Mouse (Mus musculus) heart, postnatal 10 days (tissue): Measurements from ENCODE around the gene Kif26a. TPM values are rescaled to one million over a fixed set of nuclear protein-coding genes. Genes with fewer than 3 reads are reported as not detected.

Source experiments
- DNase-seq, 2 experiments: peaks; one replicate each; pipeline ENCODE4 v3.0.0; 2021
- intact Hi-C: fragments of 180-260 bp; cut with DNase I; formaldehyde crosslinking; loops from one replicate; pipeline ENCODE4 v1.15.1; 2025
- total RNA-seq, 2 experiments: library from RNA; stranded (reverse); gene quantifications; 2 replicates each; pipeline ENCODE4 v1.2.3; 2021

The Kif26a gene
- total RNA-seq, 2 experiments from 2014 or later = 33.4 to 33.5 TPM

DNA sequence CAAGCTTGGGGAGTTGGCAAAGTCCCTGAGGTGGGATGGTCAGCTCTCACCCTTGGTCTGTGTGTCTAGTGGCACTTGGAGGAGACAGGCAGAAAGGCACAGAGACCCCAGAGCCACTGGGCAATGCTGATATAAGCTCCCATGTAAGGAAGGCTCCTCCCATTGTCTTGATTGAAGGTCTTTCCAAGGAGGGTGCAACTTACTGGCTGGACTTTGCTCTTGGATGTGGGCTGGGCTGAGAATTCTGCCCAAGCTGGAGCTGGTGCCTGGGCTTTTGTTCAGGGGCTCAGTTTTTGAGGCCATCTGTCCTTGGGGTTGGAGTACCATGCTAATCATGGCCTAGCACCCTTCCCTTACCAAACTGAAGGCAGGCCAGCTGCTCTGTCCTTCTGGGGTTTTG lies 12.8 kb downstream of the Kif26a start:
- DNase-seq = no peak
- intact Hi-C loops = no loop called here

GRCm38 (mm10) chr12:112163981-112164839 lies 18.2 kb downstream of the Kif26a start:
- DNase-seq = no peak
- intact Hi-C loops = no loop called here

DNA sequence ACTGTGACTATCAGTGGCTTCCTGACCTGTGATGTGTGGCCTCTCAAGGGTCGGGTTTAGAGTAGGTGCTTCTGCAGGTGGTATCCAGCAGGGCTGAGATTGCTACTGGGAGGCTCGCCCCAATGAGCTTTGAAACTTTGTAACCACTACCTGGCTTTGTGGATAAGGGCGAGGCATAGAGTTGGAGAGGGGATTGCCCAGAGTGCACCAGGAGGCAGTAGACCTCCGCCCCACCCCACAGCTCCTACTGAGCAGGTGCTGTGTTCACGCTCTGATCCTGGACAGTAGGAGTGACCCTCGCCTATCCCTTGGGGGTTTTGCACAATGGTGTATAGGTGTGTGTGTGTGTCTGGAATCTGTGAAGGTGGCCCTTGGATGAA lies 18.8 kb downstream of the Kif26a start:
- no peak for DNase-seq
- intact Hi-C loops = no loop called here

DNA sequence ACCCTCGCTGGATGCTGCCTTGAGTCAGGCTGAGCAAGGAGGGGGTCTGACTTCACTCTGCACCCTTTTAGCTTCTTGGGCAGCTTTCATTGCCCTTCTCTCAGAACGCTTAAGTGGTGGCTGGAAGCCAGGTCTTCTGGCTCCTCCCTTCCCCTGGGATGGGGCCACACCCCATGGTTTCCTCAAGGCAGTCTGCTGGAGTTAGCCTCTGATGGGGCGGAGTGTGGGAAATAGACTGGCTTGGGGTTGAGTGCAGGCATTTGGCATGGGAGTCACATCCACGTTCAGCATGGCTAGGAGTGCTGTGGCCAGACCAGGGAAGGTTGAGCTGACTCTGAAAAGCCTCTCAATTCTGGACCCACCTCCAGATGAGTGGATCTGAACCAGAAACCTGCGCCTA lies 23.2 kb downstream of the Kif26a start:
- DNase-seq = peak; percentile 75 to 76
- intact Hi-C loops = loop anchor here (2.0 kb wide), 1 partner anchor 14 kb away; no protein-coding TSS in a partner anchor

DNA sequence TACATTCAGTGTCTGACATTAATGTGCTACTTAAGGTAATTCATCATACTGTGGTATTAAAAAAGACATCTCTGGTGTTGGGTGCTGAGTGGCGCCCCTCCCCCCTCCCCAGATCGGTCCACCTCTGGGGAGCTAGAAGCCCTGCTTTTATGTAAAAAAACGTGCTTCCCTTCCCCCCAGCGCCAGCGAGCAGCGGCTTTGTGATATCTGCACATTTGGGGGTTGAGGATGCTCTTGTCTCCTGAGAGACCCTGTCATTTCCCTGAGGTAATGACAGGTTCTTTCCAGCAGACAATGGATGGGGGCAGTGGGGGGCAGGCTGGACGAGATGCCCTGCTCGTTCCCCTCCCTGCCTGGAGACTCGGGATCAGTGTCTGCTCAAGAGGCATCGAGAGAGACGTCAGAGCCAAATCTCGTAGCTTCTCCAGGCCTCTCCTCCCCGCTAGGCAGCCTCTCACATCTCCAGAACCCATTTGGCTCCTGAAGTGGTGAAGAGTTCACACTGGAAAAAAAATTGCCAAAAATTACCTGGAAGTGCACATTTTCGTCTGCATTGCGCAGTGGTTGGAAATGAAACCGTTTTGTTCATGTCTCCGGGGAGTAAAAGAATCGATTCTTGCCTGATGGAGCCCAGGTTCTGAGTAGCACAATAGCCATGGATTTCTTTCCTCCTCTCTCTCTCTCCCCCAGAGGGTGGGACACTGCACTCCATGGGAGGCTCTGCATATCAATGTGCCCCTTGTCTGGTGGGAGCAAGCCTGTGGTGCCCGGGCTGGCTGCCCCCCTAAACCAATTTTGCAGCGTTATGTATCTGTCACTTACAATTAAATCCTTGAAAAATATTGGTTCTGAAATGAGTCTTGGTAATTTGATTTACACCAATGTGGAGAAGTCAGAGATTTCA lies 24.9 kb downstream of the Kif26a start:
- intact Hi-C loops = loop anchor here (1.0 kb wide), 1 partner anchor 9 kb away; no protein-coding TSS in a partner anchor
- no peak for DNase-seq

DNA sequence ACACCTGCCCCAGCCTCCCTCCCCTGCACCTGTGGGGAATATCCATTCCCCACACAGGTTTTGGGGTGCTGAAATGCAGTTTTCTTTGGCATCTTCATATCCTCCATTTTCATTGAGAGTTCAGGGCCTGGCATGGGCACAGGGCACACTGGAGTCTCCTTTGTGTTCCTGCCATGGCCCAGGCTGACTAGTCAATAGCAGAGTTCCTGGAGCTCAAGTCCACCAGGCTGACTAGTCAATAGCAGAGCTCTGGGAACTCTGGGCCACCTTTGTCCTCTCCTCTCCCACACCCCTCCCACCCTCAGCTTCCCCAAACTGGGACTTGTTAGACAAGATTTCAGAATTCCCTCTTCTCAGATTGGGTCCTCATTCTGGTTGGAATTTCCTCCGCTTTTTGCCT lies 25.6 kb downstream of the Kif26a start:
- DNase-seq = no peak
- intact Hi-C loops = no loop called here

GRCm38 (mm10) chr12:112172214-112172613 lies 26.2 kb downstream of the Kif26a start:
- DNase-seq = no peak
- intact Hi-C loops = no loop called here

- intact Hi-C loops = no loop called here
- no peak for DNase-seq
Measured at GRCm38 (mm10) chr12:112177679-112178078, 31.7 kb downstream of the Kif26a start.

- intact Hi-C loops = loop anchor here (1.0 kb wide), 1 partner anchor 9 kb away; no protein-coding TSS in a partner anchor
- no peak for DNase-seq
Measured at GRCm38 (mm10) chr12:112179687-112180086, 33.7 kb downstream of the Kif26a start.

DNA sequence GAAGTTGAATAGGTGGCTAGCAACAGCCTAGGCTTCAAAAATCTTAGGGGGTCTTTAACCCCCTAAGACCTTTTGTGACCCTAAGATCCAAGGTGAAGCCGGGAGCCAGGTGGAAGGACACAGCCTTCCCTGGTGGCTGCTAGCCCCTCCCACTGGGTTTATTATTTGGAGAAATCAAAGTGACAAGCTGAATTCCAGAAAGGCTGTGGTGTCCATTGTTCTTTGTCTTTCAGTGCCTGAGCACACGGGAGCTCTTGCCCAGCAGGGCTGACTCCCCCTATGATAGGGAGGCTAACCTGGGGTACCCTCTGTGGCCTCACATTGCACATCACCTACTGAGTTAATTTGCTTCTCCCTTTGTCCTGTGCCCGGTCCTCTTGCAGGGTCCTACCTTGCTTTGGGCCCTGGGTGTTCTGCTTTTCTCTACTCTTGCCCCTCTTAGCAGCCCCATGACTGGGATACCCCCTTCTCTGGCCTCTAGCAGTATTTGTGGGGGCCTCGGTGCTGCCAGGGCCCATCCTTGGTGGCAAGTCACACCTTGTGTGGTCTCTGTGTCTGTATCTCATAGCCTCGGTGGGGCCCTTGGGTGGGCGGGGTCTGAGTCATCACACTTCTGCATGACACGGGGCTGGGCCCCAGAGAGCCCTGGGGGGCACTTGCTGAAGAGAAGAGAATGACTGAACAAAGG lies 36.1 kb downstream of the Kif26a start:
- intact Hi-C loops = no loop called here
- no peak for DNase-seq

DNA sequence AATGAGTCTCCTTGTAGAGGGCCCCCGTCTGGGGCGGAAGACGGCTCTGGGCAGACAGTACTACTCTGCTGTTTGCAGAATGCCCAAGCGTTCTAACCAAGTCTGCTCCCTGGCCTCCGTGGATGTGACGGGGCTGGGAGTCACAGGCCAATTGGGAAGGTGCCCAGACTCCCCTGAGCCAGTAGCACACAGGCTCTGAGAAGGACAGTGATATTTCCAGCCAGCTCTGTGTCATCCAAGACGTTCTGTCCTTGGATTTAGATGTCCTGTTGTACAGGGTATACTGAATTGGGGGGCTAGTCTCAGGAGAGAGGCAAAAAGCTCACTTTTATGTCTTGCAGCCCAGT lies 36.6 kb downstream of the Kif26a start:
- peak; percentile 60 to 64 for DNase-seq

DNA sequence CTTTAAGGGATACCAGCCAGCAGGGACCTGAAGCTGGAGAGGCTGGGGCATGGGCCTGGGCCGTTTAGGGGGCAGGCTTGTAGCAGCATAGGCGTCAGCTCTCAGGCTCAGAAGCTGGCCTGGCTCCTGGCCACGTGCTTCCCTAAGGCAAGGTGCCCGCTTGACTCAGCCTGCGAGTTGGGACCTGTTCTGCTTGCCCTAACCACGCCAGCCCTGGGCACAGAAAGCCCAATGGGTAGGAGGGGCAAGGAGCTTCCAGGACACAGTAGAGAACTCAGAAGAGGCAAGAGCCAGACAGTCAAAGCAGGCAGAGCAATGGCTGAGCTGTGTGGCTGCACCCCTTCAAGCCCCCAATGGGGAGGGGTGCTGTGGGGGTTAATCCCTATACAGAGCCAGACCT lies 37.7 kb downstream of the Kif26a start:
- intact Hi-C loops = loop anchor here (1.0 kb wide), 1 partner anchor 37 kb away; the partner anchor contains the start of gene Kif26a
- DNase-seq = peak; percentile 53 to 60

More for the DNA sequence above, 36.6 kb downstream of the Kif26a start:
- intact Hi-C loops = no loop called here

- DNase-seq = peak; percentile 79 to 81
- intact Hi-C loops = loop anchor here (1.0 kb wide), 1 partner anchor 38 kb away; the partner anchor contains the start of gene Kif26a
Measured at GRCm38 (mm10) chr12:112184390-112184789, 38.4 kb downstream of the Kif26a start.

DNA sequence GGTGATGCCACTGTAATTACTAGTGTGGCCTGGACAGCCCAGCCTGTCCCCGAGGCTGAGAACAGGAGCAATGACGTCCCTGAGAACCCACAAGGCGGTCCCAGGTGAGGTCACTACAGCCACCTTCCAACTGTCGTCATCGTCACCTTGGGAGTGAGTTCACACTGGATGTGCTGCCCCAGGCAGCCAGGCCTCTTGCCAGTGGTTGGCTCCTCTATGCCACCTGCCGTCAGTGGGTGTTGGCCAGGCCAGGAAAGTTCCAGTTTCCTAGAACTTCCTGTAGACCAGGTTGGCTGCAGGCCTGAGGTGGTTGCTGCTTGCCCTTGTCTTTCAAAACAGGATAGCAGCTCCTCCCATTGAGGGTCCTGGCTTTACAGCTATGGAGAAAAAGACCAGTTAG lies 40.9 kb downstream of the Kif26a start:
- intact Hi-C loops = no loop called here
- DNase-seq = no peak

- intact Hi-C loops = no loop called here
- DNase-seq = no peak
Measured at GRCm38 (mm10) chr12:112191753-112192152, 45.7 kb downstream of the Kif26a start.

DNA sequence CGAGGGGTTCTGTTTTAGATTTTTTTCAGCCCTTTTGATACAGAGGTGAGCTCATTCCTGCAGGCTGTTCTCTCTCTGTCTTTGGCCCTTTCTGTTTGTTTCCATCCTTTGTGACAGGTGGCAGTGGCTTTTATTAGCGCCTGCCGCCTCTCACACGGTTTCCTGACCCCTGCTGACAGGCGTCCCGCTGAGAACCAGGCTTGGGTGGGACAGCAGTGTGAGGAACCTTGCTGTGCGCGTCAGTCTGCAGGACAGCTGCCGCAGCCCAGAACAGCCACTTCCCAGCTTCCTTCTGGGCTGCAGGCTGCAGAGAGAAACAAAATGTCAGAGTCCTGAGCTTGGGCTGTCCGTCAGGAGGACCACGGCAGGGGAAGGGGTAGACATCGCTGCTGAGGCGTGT lies 49.0 kb downstream of the Kif26a start:
- intact Hi-C loops = loop anchor here (5.0 kb wide), 1 partner anchor 137 kb away; no protein-coding TSS in a partner anchor
- no peak for DNase-seq

GRCm38 (mm10) chr12:112196562-112196961 lies 50.6 kb downstream of the Kif26a start:
- no peak for DNase-seq
- intact Hi-C loops = loop anchor here (5.0 kb wide), 1 partner anchor 136 kb away; no protein-coding TSS in a partner anchor

- DNase-seq = no peak
- intact Hi-C loops = loop anchor here (5.0 kb wide), 1 partner anchor 133 kb away; no protein-coding TSS in a partner anchor
Measured at GRCm38 (mm10) chr12:112199363-112199762, 53.4 kb downstream of the Kif26a start.

- DNase-seq = no peak
Measured at GRCm38 (mm10) chr12:112200045-112200444, 54.0 kb downstream of the Kif26a start.

DNA sequence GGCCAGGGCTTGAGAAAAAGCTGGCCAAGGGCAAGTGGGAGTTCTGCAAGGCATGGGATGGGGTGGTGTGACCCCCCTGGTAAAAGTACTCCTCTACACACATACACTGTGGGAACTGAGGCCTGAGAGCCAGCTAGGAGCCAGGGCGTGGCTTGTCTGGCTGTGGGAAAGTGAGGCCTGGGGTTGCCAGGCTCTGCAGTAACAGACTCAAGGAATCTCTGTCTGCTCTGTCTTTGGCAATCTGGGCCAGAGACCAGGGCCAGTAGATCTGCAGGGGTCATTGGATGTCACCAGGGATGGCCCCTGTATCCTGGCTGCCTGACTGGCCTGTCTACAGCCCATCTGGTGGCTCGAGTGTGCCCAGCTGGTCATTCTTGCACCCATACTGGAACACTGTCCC lies 61.2 kb downstream of the Kif26a start:
- DNase-seq = no peak
- intact Hi-C loops = no loop called here

More at GRCm38 (mm10) chr12:112200045-112200444, 54.0 kb downstream of the Kif26a start:
- intact Hi-C loops = no loop called here
